Mouse (Mus musculus): ENCODE data around the gene Magi3.

- no peak for TF ChIP-seq CTCF (conservative IDR thresholded peaks at IDR 0.05; ENCODE audit: low read length)
- no peak for TF ChIP-seq NANOG (IDR thresholded peaks at IDR 0.05; ENCODE audit: borderline replicate concordance, low read length)
Observed at GRCm38 (mm10) chr3:104183656-104184055, 36.5 kb downstream of the Magi3 start.
